Mouse (Mus musculus): ENCODE results near the gene Sh3kbp1. TPM values are rescaled to one million over a fixed set of nuclear protein-coding genes. Genes with fewer than 3 reads are reported as not detected.

Gene Sh3kbp1
- total and polyA plus RNA-seq, 2 experiments from 2014 or later: 255 to 279 TPM

DNA sequence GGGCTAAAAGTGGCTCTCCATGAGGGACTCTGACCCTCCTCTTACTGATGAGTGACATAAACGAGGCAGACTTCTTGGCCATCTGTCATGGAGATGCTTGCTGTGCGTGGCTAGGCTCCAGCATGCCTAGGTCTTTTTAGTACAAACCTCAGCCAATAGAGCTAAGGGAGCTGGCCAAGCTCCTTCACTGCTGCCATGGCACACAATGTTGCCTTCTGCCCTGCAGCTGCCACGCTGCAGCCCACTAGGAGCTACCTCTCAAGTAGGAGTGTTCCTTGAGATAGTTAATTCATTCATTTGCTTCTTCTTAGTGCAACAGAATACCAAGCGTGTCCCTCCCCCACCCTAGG lies 327.3 kb downstream of the Sh3kbp1 start:
- DNase-seq (ENCODE audit: low spot score) (no peak), ATAC-seq (ENCODE audit: insufficient read depth, low read depth) (no peak)
- 0 out of 2 replicates have a peak, but pooled peaks cover 3% of the 10 kb centered on the region for H3K4me1 ChIP-seq (ENCODE audit: control insufficient read depth, insufficient read depth)
- 40% methylated on average over 4 of the region's 4 CpGs for WGBS
- no peak overlapping the region for H3K4me2 ChIP-seq (ENCODE audit: low read depth, low read length)
- H3K9ac ChIP-seq (replicated peaks; ENCODE audit: low read depth, low read length): no peak overlapping the region
- no peaks in the 10 kb centered on the region for H3K9me3 ChIP-seq (replicated peaks; ENCODE audit: control insufficient read depth, low read length)
- H3K27ac ChIP-seq (ENCODE audit: low read depth): peak overlapping the region; percentile 55; the same call in 1 of the 2 replicates
- no peak for TF ChIP-seq EP300 (IDR thresholded peaks at IDR 0.05; ENCODE audit: low read depth)
- TF ChIP-seq CTCF (IDR thresholded peaks at IDR 0.05; ENCODE audit: low read depth): no peak
- no peaks in the 10 kb centered on the region for H3K27me3 ChIP-seq (ENCODE audit: control insufficient read depth, insufficient read depth, low read length)
- H3K36me3 ChIP-seq (replicated peaks; ENCODE audit: control insufficient read depth, insufficient read depth, low read length): no peaks in the 10 kb centered on the region
- H3K4me3 ChIP-seq (ENCODE audit: low read depth, low read length): no peak overlapping the region

DNA sequence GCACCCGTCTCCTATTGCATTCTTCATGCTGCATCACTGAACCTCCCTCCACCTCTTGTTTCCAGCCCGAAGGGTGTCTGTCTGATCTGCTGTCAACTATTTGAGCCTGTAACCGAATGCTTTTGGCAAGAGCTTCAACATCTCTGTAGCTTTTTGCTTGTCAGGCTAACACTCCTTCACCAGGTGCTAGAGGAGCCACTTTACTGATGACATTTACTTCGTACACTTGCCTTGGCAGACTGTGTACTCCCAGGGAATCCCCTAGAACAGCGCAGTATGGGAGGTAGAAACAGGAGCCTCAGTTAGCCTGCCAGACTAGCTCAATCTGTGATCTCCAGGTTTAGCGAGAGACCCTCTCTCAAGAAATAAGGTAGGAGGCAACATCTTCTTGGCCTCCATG lies 328.4 kb downstream of the Sh3kbp1 start:
- TF ChIP-seq CTCF (IDR thresholded peaks at IDR 0.05; ENCODE audit: low read depth) (no peak), EP300 (IDR thresholded peaks at IDR 0.05; ENCODE audit: low read depth) (no peak)
- Histone ChIP-seq H3K27me3 (ENCODE audit: control insufficient read depth, insufficient read depth, low read length) (no peaks in the 10 kb centered on the region), H3K9ac (replicated peaks; ENCODE audit: low read depth, low read length) (no peak overlapping the region), H3K27ac (ENCODE audit: low read depth) (peak overlapping the region; percentile 55; the same call in 1 of the 2 replicates), H3K4me1 (ENCODE audit: control insufficient read depth, insufficient read depth) (0 out of 2 replicates have a peak, but pooled peaks cover 3% of the 10 kb centered on the region), H3K36me3 (replicated peaks; ENCODE audit: control insufficient read depth, insufficient read depth, low read length) (no peaks in the 10 kb centered on the region), H3K4me3 (ENCODE audit: low read depth, low read length) (no peak overlapping the region), H3K4me2 (ENCODE audit: low read depth, low read length) (no peak overlapping the region), H3K9me3 (replicated peaks; ENCODE audit: control insufficient read depth, low read length) (no peaks in the 10 kb centered on the region)
- no peak for DNase-seq (ENCODE audit: low spot score)
- ATAC-seq (ENCODE audit: insufficient read depth, low read depth): peak; percentile 58
- WGBS: 47% methylated on average over 6 of the region's 6 CpGs

DNA sequence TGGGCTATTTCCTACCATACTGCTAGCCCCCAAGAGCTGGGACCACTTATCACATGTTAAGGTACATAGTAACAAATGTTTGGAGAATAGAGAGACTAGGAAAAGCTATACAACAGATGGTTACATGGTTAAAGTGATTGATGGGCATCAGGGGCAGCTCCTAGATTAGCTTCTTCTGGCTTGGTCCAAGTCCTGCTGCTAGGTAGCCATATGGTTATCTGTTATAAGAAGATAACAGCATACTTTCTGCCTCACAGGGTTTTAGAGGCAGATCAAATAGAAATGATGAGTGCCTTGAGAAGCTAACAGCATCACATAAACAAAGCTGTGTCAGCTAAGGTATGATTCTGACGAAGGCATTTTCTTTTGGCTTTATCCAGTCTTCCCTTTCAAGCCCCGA lies 334.3 kb downstream of the Sh3kbp1 start:
- H3K4me3 ChIP-seq (ENCODE audit: low read depth, low read length): no peak overlapping the region
- DNase-seq (ENCODE audit: low spot score): no peak
- no peak for TF ChIP-seq CTCF (IDR thresholded peaks at IDR 0.05; ENCODE audit: low read depth)
- TF ChIP-seq EP300 (IDR thresholded peaks at IDR 0.05; ENCODE audit: low read depth): no peak
- 0 out of 2 replicates have a peak, but pooled peaks cover 5% of the 10 kb centered on the region for H3K36me3 ChIP-seq (replicated peaks; ENCODE audit: control insufficient read depth, insufficient read depth, low read length)
- H3K9me3 ChIP-seq (replicated peaks; ENCODE audit: control insufficient read depth, low read length): no peaks in the 10 kb centered on the region
- no peak overlapping the region for H3K4me2 ChIP-seq (ENCODE audit: low read depth, low read length)
- no peaks in the 10 kb centered on the region for H3K27me3 ChIP-seq (ENCODE audit: control insufficient read depth, insufficient read depth, low read length)
- no peak overlapping the region for H3K27ac ChIP-seq (ENCODE audit: low read depth)
- no peak for ATAC-seq (ENCODE audit: insufficient read depth, low read depth)
- H3K4me1 ChIP-seq (ENCODE audit: control insufficient read depth, insufficient read depth): no peaks in the 10 kb centered on the region
- 32% methylated on average over 2 of the region's 2 CpGs for WGBS
- no peak overlapping the region for H3K9ac ChIP-seq (replicated peaks; ENCODE audit: low read depth, low read length)

DNA sequence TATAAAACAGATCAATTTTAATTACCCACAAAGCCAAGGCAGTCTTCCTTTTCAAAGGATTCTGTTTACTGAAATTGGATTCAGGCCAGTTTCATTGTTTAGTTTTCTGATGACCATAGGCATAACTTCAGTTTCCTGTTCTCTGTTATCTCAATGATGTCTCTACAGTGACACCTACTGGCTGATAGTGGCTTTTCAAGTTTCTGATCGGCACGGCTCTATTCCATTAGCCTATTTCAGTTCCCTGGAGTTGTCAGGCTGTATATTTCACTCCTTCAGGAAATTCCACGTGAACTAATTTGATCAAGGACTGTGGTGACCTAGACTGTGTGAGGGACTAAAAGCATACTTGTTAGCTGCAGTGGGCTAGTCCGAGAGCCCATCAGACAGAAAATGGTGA lies 336.2 kb downstream of the Sh3kbp1 start:
- Histone ChIP-seq H3K4me1 (ENCODE audit: control insufficient read depth, insufficient read depth) (no peaks in the 10 kb centered on the region), H3K27me3 (ENCODE audit: control insufficient read depth, insufficient read depth, low read length) (no peaks in the 10 kb centered on the region), H3K27ac (ENCODE audit: low read depth) (no peak overlapping the region), H3K9ac (replicated peaks; ENCODE audit: low read depth, low read length) (no peak overlapping the region), H3K36me3 (replicated peaks; ENCODE audit: control insufficient read depth, insufficient read depth, low read length) (peaks cover 20% of the 10 kb centered on the region; the same call in 1 of the 2 replicates), H3K9me3 (replicated peaks; ENCODE audit: control insufficient read depth, low read length) (no peaks in the 10 kb centered on the region), H3K4me2 (ENCODE audit: low read depth, low read length) (no peak overlapping the region), H3K4me3 (ENCODE audit: low read depth, low read length) (no peak overlapping the region)
- peak; percentile 55 for TF ChIP-seq CTCF (IDR thresholded peaks at IDR 0.05; ENCODE audit: low read depth)
- TF ChIP-seq EP300 (IDR thresholded peaks at IDR 0.05; ENCODE audit: low read depth): no peak
- DNase-seq (ENCODE audit: low spot score) (peak; percentile 39), ATAC-seq (ENCODE audit: insufficient read depth, low read depth) (no peak)
- WGBS: 32% methylated on average over 4 of the region's 4 CpGs

DNA sequence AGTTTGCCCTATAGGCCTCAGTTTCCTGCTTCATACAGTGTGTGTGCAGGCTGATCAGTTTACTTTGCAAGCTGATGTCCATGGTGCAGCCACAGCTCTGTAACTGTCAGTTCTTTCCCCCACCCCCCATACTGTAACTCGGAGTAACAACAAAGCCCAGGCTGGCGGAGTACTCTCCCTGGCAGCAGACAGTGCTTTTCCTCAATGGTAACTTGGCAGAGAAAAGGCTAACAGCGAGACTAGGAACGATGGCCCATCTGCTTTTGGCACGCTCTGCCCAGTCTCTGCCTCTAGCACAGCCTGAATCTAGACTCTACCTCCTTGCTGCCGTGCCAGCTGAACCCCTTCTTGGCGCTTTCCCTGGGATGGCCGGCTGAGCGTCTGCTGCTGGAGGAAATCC lies 336.9 kb downstream of the Sh3kbp1 start:
- DNase-seq (ENCODE audit: low spot score): no peak
- no peak for TF ChIP-seq CTCF (IDR thresholded peaks at IDR 0.05; ENCODE audit: low read depth)
- TF ChIP-seq EP300 (IDR thresholded peaks at IDR 0.05; ENCODE audit: low read depth): no peak

DNA sequence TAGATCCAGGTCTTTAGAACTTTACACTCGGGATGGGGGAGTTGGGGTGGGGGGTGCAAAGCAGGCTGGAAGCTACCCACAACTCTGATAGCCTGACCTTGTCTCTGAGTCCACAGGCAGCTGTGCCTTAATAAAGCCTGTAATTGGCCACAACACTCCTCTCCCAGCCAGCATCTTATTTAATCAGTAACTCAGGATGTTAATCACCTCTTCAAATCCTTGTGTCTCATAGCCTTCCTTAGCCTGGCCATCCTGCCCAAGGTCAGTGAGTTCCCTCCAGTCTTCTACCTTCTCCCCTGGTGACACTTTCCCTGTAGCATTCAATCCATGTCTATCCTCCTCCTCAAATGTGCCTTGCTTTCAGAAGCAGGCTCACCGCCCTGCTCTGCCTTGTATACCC lies 342.0 kb downstream of the Sh3kbp1 start:
- Histone ChIP-seq H3K27me3 (ENCODE audit: control insufficient read depth, insufficient read depth, low read length) (no peaks in the 10 kb centered on the region), H3K4me2 (ENCODE audit: low read depth, low read length) (no peak overlapping the region), H3K4me1 (ENCODE audit: control insufficient read depth, insufficient read depth) (no peaks in the 10 kb centered on the region), H3K4me3 (ENCODE audit: low read depth, low read length) (no peak overlapping the region), H3K36me3 (replicated peaks; ENCODE audit: control insufficient read depth, insufficient read depth, low read length) (peaks cover 37% of the 10 kb centered on the region), H3K9me3 (replicated peaks; ENCODE audit: control insufficient read depth, low read length) (no peaks in the 10 kb centered on the region), H3K9ac (replicated peaks; ENCODE audit: low read depth, low read length) (no peak overlapping the region), H3K27ac (ENCODE audit: low read depth) (no peak overlapping the region)
- DNase-seq (ENCODE audit: low spot score): no peak
- ATAC-seq (ENCODE audit: insufficient read depth, low read depth): no peak
- TF ChIP-seq EP300 (IDR thresholded peaks at IDR 0.05; ENCODE audit: low read depth) (no peak), CTCF (IDR thresholded peaks at IDR 0.05; ENCODE audit: low read depth) (no peak)
- 72% methylated on average over 2 of the region's 2 CpGs for WGBS

More for the DNA sequence above, 336.9 kb downstream of the Sh3kbp1 start:
- Histone ChIP-seq H3K9ac (replicated peaks; ENCODE audit: low read depth, low read length) (no peak overlapping the region), H3K4me2 (ENCODE audit: low read depth, low read length) (no peak overlapping the region), H3K4me3 (ENCODE audit: low read depth, low read length) (no peak overlapping the region), H3K9me3 (replicated peaks; ENCODE audit: control insufficient read depth, low read length) (no peaks in the 10 kb centered on the region), H3K27me3 (ENCODE audit: control insufficient read depth, insufficient read depth, low read length) (no peaks in the 10 kb centered on the region), H3K27ac (ENCODE audit: low read depth) (no peak overlapping the region), H3K4me1 (ENCODE audit: control insufficient read depth, insufficient read depth) (no peaks in the 10 kb centered on the region), H3K36me3 (replicated peaks; ENCODE audit: control insufficient read depth, insufficient read depth, low read length) (peaks cover 24% of the 10 kb centered on the region; the same call in 1 of the 2 replicates)
- ATAC-seq (ENCODE audit: insufficient read depth, low read depth): no peak
- WGBS: 80% methylated on average over 9 of the region's 9 CpGs

Data from heart, postnatal 0 days (tissue).